Mouse (Mus musculus): ENCODE measurements at regions not wholly inside any gene's neighbourhood (a gene's known extent, or its start where the extent isn't known, plus 50 kb on each side); places are given as distances from the start of the nearest gene placed in this dataset.

DNA sequence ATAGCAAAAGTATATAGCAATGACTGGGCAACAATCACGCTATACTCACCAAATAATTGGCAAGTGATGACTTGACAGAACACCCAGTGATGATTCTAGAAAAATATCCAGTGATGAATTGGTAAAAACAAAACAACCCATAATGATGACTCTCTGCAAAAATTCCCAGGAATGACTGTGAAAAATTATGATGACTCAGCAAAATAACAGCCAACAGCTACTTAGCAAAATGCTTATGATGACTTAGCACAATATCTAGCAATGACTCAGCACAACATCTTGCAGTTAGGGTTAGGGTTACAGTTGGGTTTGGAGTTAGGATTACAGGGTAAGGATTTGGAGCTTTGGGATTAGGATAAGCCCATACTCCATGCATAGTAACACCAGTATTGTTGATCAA lies 232.4 kb upstream of the 1700012A03Rik start:
- TF ChIP-seq CTCF (IDR thresholded peaks at IDR 0.05; ENCODE audit: extremely low read depth, insufficient read length, insufficient replicate concordance, low read depth, low read length), result no peak
- TF ChIP-seq POLR2A (IDR thresholded peaks at IDR 0.05; ENCODE audit: low read depth, low read length), result no peak
